Mouse (Mus musculus): ENCODE data around the gene Akap11. TPM values are rescaled to one million over a fixed set of nuclear protein-coding genes. Genes with fewer than 3 reads are reported as not detected.
"Not testable (repeated sequence)": the region's sequence is repeated elsewhere in the genome, so short reads cannot be mapped to it uniquely, and the experiment has no call there.

The Akap11 gene
- total RNA-seq (2021): 10 to 100 TPM; 29.3 to 34.0 TPM

- peak; percentile 90 to 92 for DNase-seq
- intact Hi-C loops (cut with DNase I): loop anchor here (5.0 kb wide), 1 partner anchor 196 kb away; the partner anchor contains the start of gene Dgkh
Observed at GRCm38 (mm10) chr14:78536281-78537165, at the start of gene Akap11. Gene Akap11 (minus strand): TSS chr14:78536808.

- DNase-seq: no peak
- intact Hi-C loops (cut with DNase I): no loop called here
Observed at GRCm38 (mm10) chr14:78584222-78584621, 47.6 kb upstream of the Akap11 start.

- intact Hi-C loops (cut with DNase I): no loop called here
- no peak for DNase-seq
Observed at GRCm38 (mm10) chr14:78583168-78583567, 46.6 kb upstream of the Akap11 start.

GRCm38 (mm10) chr14:78575899-78576298, 39.3 kb upstream of the Akap11 start:
- no peak for DNase-seq
- intact Hi-C loops (cut with DNase I): no loop called here

DNA sequence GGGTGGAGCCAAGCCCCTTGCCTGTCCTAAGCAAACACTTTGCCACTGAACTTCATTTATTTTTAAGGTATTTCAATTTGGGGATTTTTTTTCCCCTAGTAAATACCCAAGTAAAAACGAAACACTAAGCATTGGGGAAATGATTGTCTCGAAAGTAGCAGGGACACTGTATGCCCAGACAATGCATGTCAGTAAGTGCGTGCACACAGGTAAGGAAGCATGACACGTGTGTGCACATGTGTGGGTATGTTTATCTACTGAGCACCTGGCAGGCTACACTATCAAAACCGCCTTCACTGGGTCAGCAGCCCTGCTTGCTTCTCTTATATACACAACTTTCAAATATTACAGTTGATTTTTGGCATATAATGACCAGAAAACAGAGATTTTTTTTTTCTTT, 31.8 kb upstream of the Akap11 start:
- DNase-seq: no peak
- intact Hi-C loops (cut with DNase I): no loop called here

DNA sequence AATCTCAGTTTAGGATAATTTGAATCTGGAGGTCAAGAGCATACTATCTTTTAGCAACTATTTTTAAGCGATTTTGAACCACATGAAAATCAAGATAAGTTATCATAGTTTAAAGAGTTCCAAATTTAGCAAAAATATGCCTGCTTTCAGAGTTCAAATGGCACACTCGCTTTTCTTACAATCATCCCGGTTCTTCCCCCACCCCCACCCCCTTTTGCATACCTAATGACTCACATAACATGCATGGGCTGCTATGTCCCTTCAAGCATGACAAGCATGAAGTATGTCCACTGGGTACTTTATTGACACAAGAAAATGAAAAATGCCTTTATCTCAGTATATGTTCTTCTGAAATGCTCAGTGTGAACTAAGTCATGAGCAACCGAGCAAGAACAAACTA, 29.8 kb upstream of the Akap11 start:
- intact Hi-C loops (cut with DNase I): no loop called here
- no peak for DNase-seq

GRCm38 (mm10) chr14:78564292-78564691, 27.7 kb upstream of the Akap11 start:
- intact Hi-C loops (cut with DNase I): no loop called here
- DNase-seq: no peak

DNA sequence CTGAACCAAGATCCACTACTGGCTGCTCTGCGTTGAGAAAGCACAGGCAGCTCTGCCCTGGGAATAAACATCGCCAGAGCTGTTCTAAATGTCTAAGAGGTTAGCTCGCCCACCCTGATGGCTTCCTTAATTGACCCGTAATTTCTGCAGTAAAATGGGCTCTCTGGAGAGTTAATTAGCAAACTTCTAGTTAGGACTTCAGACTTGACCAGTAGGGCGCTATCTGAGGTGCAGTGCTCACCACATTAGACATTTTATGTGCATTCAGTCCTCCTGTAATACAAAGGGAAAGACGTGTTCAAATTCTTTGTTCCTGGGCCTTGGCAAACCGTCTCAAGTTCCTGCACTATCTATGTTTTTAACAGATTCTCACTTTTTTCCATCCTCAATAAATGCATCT, 26.6 kb upstream of the Akap11 start:
- intact Hi-C loops (cut with DNase I): no loop called here
- no peak for DNase-seq

GRCm38 (mm10) chr14:78562121-78562520, 25.5 kb upstream of the Akap11 start:
- no peak for DNase-seq
- intact Hi-C loops (cut with DNase I): no loop called here

DNA sequence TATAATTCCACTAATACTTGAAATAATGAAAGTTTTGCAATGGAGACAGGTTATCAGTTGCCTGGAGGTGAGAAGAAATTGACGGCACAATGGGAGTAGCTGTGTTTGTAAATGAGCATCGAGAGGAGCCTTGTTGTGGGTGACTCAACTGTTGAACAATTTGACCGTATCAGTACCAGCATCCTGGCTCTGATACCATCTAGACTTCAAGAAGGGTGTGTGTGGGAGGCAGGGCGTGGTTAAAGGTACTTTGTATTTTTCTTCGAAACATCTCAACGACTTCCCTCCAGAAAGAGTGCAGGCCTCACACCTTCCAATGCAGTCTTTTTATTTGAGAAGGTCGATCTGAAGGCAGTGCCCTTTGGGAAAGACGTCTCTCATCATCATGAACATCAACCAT, 22.4 kb upstream of the Akap11 start:
- no peak for DNase-seq
- intact Hi-C loops (cut with DNase I): no loop called here

DNA sequence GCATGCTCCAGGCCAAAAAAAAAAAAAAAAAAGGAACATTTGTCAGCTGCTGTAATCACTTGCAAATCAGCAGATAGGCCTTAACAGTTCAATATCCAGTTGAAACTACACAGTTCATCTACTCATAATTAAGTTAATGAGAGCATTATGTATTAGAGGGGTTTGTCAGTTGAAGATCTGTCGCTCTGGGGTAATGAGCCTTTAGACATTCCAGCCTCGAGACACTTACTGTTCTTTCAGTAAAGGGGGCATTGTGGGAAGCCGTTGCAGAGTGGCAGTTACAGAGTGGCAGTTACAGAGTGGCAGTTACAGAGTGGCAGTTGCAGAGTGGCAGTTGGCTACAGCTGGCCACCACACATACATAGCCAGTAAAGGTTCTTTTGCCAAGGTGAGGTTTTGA, 18.2 kb upstream of the Akap11 start:
- intact Hi-C loops (cut with DNase I); DNase-seq: not testable (repeated sequence)

- no peak for DNase-seq
- intact Hi-C loops (cut with DNase I): no loop called here
Observed at GRCm38 (mm10) chr14:78553661-78554060, 17.1 kb upstream of the Akap11 start.

- intact Hi-C loops (cut with DNase I): no loop called here
Observed at GRCm38 (mm10) chr14:78548807-78549206, 12.2 kb upstream of the Akap11 start.

GRCm38 (mm10) chr14:78541319-78541718, 4.7 kb upstream of the Akap11 start:
- DNase-seq: no peak
- intact Hi-C loops (cut with DNase I): no loop called here

More at GRCm38 (mm10) chr14:78548807-78549206, 12.2 kb upstream of the Akap11 start:
- DNase-seq: peak; percentile 21 to 45

DNA sequence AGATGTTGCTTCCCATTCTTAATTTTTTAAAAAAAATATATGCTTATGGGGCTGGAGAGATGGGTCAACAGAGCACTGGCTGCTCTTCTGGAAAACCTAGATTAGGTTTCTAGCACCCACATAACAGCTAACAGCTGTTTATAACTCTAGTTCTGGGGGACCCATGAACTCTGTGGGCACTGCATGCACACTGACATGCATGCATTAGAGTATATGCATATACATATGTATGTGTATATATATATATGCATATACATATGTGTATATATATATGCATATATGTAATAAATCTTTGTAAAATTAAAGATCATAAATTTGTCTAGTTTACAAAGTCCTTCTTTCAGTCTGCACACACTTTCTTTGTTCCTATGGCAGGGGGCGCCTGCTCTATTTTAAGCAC, 3.2 kb upstream of the Akap11 start:
- intact Hi-C loops (cut with DNase I): loop anchor here (5.0 kb wide), 1 partner anchor 192 kb away; the partner anchor contains the start of gene Dgkh
- DNase-seq: no peak

DNA sequence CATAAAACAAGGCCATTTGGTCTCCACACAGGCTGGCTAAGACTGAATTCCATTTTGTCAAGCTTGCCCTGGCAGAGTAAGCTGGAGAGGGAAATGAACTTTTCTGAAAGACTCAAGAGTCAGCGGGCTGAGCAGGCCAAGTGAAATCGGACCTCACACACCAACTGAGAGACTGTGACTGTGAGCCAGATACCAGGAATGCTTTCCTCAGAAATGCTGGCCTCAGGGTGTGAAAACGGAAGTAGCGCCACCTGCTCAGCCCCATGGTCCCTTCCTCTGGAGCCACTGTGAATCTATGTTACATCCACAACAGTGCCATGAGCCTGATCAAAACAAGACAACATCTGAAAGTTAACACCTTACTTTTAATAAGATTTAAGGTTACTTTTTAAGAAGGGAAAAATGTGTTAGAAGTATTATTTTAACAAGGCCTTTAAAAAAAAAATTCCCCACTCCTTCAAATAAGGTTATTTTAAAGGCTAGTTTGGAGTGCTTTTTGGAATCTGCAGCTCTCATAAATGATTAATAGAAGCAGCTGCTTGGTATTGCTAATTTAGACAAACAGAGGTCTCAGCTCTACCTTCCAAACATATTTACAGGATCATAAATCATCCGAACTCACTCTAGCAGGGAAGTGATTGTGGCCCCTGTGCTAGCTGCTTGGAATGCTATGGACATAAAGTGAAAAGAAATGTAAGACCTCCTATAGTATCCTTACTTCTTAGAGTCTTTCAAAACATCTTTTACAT, 2.1 kb upstream of the Akap11 start:
- intact Hi-C loops (cut with DNase I): loop anchor here (5.0 kb wide), 1 partner anchor 194 kb away; the partner anchor contains the start of gene Dgkh
- DNase-seq: no peak

GRCm38 (mm10) chr14:78537551-78537950, 943 bp upstream of the Akap11 start:
- intact Hi-C loops (cut with DNase I): loop anchor here (5.0 kb wide), 1 partner anchor 195 kb away; the partner anchor contains the start of gene Dgkh
- DNase-seq: no peak

- no peak for DNase-seq
- intact Hi-C loops (cut with DNase I): loop anchor here (5.0 kb wide), 1 partner anchor 197 kb away; the partner anchor contains the start of gene Dgkh
Observed at GRCm38 (mm10) chr14:78535366-78535765, 1.2 kb downstream of the Akap11 start.

DNA sequence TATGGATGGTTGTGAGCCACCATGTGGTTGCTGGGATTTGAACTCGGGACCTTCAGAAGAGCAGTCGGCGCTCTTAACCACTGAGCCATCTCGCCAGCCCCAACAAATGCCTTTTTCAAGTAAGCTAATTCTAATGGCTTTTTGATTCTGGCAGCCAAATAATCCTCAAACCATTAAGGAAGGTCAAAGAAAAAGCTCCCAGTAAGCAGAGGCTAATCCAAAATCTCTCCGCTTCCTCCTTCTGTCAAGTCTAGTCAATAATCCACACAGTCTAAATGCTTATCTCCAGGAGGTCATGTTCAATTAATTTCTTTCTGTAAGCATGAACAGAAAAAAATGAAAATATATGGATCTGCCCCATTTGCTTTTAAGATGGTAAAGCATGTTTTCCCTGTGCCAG, 2.0 kb downstream of the Akap11 start:
- intact Hi-C loops (cut with DNase I): loop anchor here (5.0 kb wide), 1 partner anchor 198 kb away; the partner anchor contains the start of gene Dgkh
- no peak for DNase-seq

DNA sequence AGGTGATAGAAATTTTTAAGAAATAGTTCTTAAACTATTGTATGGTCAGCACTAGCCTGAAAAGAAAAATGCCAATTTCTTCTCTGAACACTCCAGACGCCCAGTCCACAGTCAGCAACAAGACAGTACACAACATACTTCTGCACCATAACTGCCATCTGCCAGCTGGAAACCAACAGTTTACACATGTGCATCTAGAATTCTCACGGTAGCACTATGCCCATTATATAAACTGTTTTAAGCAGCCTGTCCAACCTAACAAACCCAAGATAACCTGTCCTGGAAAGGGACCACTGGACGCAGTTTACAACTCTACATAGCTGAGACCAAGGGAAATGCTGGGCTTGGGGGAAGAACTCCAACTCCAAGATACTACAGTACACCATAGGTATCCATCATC, 2.9 kb downstream of the Akap11 start:
- DNase-seq: no peak
- intact Hi-C loops (cut with DNase I): no loop called here

DNA sequence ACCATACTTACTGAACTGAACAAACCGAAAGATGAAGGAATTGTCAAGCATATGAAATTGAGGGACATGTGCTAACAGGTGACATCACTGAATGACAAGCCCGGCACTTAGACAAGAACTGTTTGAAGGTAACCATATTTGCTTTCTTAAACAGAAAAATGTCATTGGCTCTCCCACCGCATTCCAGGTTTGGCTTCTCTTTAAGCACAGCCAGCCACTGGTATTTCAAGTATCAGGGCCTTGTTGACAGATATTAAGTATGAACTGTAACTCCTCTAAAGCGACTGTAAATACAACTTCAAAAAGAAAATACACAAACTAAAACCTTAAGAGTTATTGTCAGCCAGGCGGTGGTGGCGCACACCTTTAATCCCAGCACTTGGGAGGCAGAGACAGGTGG, 4.3 kb downstream of the Akap11 start:
- intact Hi-C loops (cut with DNase I): no loop called here
- DNase-seq: no peak

All from heart, postnatal 36 days (tissue).